Mouse (Mus musculus): ENCODE results near the gene Adamts14.

DNA sequence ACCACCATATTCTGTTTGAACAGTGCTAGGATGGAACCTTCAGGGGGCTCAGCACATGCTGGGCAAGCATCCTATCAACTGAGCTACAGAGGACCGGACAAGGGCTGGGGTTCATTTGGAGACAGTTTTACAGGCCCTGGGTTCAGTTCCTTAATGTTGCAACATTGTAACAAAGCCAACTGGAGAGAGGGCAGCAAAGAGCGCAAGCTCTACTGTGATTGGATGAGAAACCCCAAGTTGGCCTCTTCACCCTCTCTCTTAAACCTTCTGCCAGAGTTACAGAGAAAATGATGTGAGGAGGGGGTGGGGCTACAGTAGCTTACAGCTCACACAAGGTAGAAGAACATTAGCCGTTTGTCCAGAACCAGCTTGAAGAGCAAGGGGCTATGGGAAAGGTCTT lies 86.2 kb downstream of the Adamts14 start:
- TF ChIP-seq CTCF (IDR thresholded peaks at IDR 0.05) = no peak
- no peak for TF ChIP-seq EP300 (IDR thresholded peaks at IDR 0.05)
